Mouse (Mus musculus) kidney, postnatal 0 days (tissue): ENCODE measurements around the gene Mpv17l2. TPM values are rescaled to one million over a fixed set of nuclear protein-coding genes. Genes with fewer than 3 reads are reported as not detected.
A peak's percentile ranks its signal among the peaks of the same experiment; 100 is the strongest.

Experiments
- ATAC-seq: fragments of 200-750 bp; cut with Nextera tagmentation; replicated peaks from 2 replicates; pipeline ENCODE4 v1.8.0; 2017; ENCODE audit warnings: low read depth, moderate number of reproducible peaks, moderate TSS enrichment, moderate library complexity; ENCODE audit not compliant: low FRiP score
- DNase-seq: peaks from one replicate; pipeline ENCODE4 v3.0.0-alpha.2; 2016; ENCODE audit warnings: low spot score
- H3K27ac ChIP-seq: fragments of 300-500 bp; sonication (generic); 2 replicates; pipeline ENCODE4 v1.5.1; 2014; ENCODE audit warnings: mild to moderate bottlenecking
- H3K27me3 ChIP-seq: fragments of 300-500 bp; sonication (generic); 2 replicates; pipeline ENCODE4 v1.6.1; 2014; ENCODE audit warnings: low read length, mixed read lengths; ENCODE audit not compliant: insufficient read depth
- H3K36me3 ChIP-seq: fragments of 300-500 bp; sonication (generic); 2 replicates; pipeline ENCODE4 v1.6.1; 2014; ENCODE audit warnings: low read length, mixed read lengths; ENCODE audit not compliant: insufficient read depth
- H3K4me1 ChIP-seq: fragments of 300-500 bp; sonication (generic); replicated peaks from 2 replicates; pipeline ENCODE4 v1.6.1; 2014; ENCODE audit warnings: antibody characterized with exemption, low read length, mixed read lengths; ENCODE audit not compliant: insufficient read depth
- H3K4me2 ChIP-seq: fragments of 300-500 bp; sonication (generic); 2 replicates; pipeline ENCODE4 v1.6.1; 2014; ENCODE audit warnings: mild to moderate bottlenecking, low read length, moderate library complexity, mixed read lengths
- H3K4me3 ChIP-seq: fragments of 300-500 bp; sonication (generic); replicated peaks from 2 replicates; pipeline ENCODE4 v1.5.1; 2014; ENCODE audit warnings: low read depth, low read length
- H3K9ac ChIP-seq: fragments of 300-500 bp; sonication (generic); 2 replicates; pipeline ENCODE4 v1.6.1; 2014; ENCODE audit warnings: low read depth, low read length
- H3K9me3 ChIP-seq: fragments of 300-500 bp; sonication (generic); replicated peaks from 2 replicates; pipeline ENCODE4 v1.6.1; 2016; ENCODE audit warnings: low read length, inconsistent platforms, mixed read lengths
- CTCF ChIP-seq: IDR thresholded peaks from 2 replicates; pipeline ENCODE4 v1.5.1; 2016; ENCODE audit warnings: antibody characterized with exemption, low read depth, mild to moderate bottlenecking, moderate library complexity
- WGBS: fragments of 180-500 bp; shearing (Covaris S2); extraction: QIAGEN DNeasy Blood & Tissue Kit; methylation state at CpG from one replicate; pipeline ENCODE4 v1.1.7; 2014; 5-methylcytosine and 5-hydroxymethylcytosine counted together
- polyA plus RNA-seq: library from polyadenylated mRNA; unstranded; fragments of >200 nt; fragmentation: Nextera tagmentation; extraction: Ambion mirVana; gene quantifications from 2 replicates; pipeline ENCODE4 v1.2.1, GENCODE M21; 2015

Gene Mpv17l2
- polyA plus RNA-seq, 1 experiment from 2014 or later, result 78.2 TPM

- no peaks in the 10 kb centered on the region for H3K9me3 ChIP-seq
These were observed 34.8 kb downstream of the Mpv17l2 start for GRCm38 (mm10) chr8:70725792-70726447.

GRCm38 (mm10) chr8:70724216-70724615 is 36.5 kb downstream of the Mpv17l2 start:
- Histone ChIP-seq H3K27me3 (no peaks in the 10 kb centered on the region), H3K4me2 (peak overlapping the region; percentile 46), H3K4me3 (no peak overlapping the region; the same call in 1 of the 2 replicates), H3K4me1 (no peaks in the 10 kb centered on the region), H3K36me3 (no peaks in the 10 kb centered on the region), H3K27ac (peak overlapping the region; percentile 97), H3K9me3 (no peaks in the 10 kb centered on the region), H3K9ac (peak overlapping the region; percentile 38; the same call in 1 of the 2 replicates)
- no peak for TF ChIP-seq CTCF
- DNase-seq (no peak), ATAC-seq (peak; percentile 6; the same call in 1 of the 2 replicates)
- 58% methylated on average over 12 of the region's 12 CpGs for WGBS

More at GRCm38 (mm10) chr8:70725792-70726447, 34.8 kb downstream of the Mpv17l2 start:
- WGBS, result 27% methylated on average over 14 of the region's 14 CpGs
- no peak overlapping the region for H3K4me2 ChIP-seq
- no peak overlapping the region for H3K4me3 ChIP-seq
- ATAC-seq (no peak), DNase-seq (peak; percentile 56)
- H3K27me3 ChIP-seq, result peaks cover 3% of the 10 kb centered on the region; the same call in 1 of the 2 replicates
- H3K27ac ChIP-seq, result no peak overlapping the region
- H3K36me3 ChIP-seq, result no peaks in the 10 kb centered on the region
- TF ChIP-seq CTCF, result no peak
- H3K4me1 ChIP-seq, result peaks cover 6% of the 10 kb centered on the region; the same call in 1 of the 2 replicates
- no peak overlapping the region for H3K9ac ChIP-seq

- H3K4me2 ChIP-seq, result peak within 1 kb of the TSS; percentile 46
- H3K4me3 ChIP-seq, result no peak within 1 kb of the TSS; the same call in 1 of the 2 replicates
- 41% methylated on average over 7 of the region's 7 CpGs for WGBS
- peak within 1 kb of the TSS; percentile 97 for H3K27ac ChIP-seq
- H3K4me1 ChIP-seq, result no peaks in the 10 kb centered on the region
- DNase-seq (peak; percentile 50), ATAC-seq (peak; percentile 91)
- H3K36me3 ChIP-seq, result no peaks in the 10 kb centered on the region
- no peak for TF ChIP-seq CTCF
- H3K9me3 ChIP-seq, result no peaks in the 10 kb centered on the region
- peak within 1 kb of the TSS; percentile 38; the same call in 1 of the 2 replicates for H3K9ac ChIP-seq
- H3K27me3 ChIP-seq, result no peaks in the 10 kb centered on the region
These were observed 37.1 kb downstream of the Mpv17l2 start, which contains the start of gene Pde4c for GRCm38 (mm10) chr8:70723486-70724210. Pde4c (plus strand) TSS chr8:70723720.

DNA sequence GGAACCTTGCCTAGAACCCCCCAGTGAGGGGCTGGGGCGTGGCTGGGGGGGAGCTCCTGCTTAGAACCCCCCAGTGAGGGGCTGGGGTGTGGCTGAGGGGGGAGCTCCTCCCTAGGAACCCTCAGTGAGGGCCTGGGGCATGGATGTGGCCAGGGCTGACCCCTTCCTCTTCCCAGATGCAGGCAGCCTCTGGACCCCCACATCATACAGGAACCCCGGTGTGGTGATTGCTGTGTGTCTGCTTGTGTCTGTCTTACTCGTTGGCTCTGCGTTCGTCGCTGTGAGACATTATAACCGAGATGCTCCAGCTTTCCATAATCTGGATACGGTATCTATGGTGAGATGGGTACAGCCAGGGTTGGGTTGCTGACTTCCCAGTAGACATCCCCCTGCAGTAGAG is 39.1 kb downstream of the Mpv17l2 start:
- Histone ChIP-seq H3K4me1 (no peaks in the 10 kb centered on the region), H3K9ac (no peak overlapping the region), H3K27me3 (no peaks in the 10 kb centered on the region), H3K36me3 (no peaks in the 10 kb centered on the region), H3K27ac (no peak overlapping the region), H3K4me2 (no peak overlapping the region), H3K4me3 (no peak overlapping the region), H3K9me3 (no peaks in the 10 kb centered on the region)
- ATAC-seq (no peak), DNase-seq (no peak)
- 89% methylated on average over 8 of the region's 8 CpGs for WGBS
- TF ChIP-seq CTCF, result no peak

DNA sequence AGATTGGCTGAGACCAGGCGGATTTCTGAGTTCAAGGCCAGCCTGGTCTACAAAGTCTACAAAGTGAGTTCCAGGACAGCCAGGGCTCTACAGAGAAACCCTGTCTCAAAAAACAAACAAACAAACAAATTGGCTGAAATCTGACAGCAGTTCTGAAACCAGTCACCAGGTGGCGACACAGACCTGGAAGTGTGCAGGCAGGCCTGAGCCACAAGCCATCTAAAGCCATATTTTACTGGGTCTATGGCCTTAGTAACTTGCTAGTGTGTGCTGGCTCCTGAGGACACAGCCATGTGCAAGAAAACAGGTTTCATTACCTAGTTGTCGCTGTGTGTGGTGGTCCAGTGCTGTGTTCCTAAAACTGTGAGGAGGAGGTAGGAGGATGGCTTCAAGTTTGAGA is 40.0 kb downstream of the Mpv17l2 start:
- H3K36me3 ChIP-seq, result no peaks in the 10 kb centered on the region
- TF ChIP-seq CTCF, result peak; percentile 98
- H3K4me3 ChIP-seq, result no peak overlapping the region
- no peaks in the 10 kb centered on the region for H3K27me3 ChIP-seq
- ATAC-seq (no peak), DNase-seq (peak; percentile 79)
- H3K27ac ChIP-seq, result no peak overlapping the region
- H3K9me3 ChIP-seq, result no peaks in the 10 kb centered on the region
- H3K4me1 ChIP-seq, result no peaks in the 10 kb centered on the region
- no peak overlapping the region for H3K4me2 ChIP-seq
- WGBS, result 3% methylated on average over 3 of the region's 3 CpGs
- 0 out of 2 replicates have a peak overlapping the region, but pooled peaks have one; percentile 37 for H3K9ac ChIP-seq

DNA sequence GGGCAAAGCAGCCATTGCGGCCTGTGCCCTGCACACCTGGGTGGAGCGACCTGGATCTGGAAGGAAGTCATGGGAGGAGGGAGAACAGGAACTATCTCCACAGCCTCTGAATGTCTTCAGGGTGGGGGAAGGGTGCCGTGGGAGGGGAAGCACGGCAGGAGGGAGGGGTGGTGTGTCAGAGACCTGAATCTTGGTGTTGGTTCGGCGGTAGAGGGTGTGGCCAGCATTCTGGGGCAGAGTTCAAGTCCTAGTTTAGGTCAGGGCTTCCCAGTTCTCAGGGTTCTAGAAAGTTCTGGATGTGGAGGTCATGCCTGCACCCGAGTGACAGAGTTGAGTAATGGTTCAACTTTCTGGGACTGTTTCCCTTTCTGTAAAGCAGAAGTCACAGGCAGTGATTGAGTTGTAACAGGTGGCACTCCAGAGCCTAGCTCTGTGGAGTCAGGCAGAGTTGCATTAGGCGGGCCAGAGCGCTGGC is 40.9 kb downstream of the Mpv17l2 start:
- Histone ChIP-seq H3K9ac (no peak overlapping the region), H3K4me3 (no peak overlapping the region), H3K27me3 (no peaks in the 10 kb centered on the region), H3K36me3 (no peaks in the 10 kb centered on the region), H3K4me2 (no peak overlapping the region), H3K4me1 (no peaks in the 10 kb centered on the region), H3K27ac (no peak overlapping the region), H3K9me3 (no peaks in the 10 kb centered on the region)
- DNase-seq, result no peak
- TF ChIP-seq CTCF, result no peak
- no peak for ATAC-seq
- 43% methylated on average over 9 of the region's 9 CpGs for WGBS
